Mouse (Mus musculus) left cerebral cortex, postnatal 14 days (tissue): Measurements from ENCODE around the gene Panx3. TPM values are rescaled to one million over a fixed set of nuclear protein-coding genes. Genes with fewer than 3 reads are reported as not detected.

ENCODE experiments used
- DNase-seq, 2 experiments: peaks; one replicate each; pipeline ENCODE4 v3.0.0; 2021 to 2022; ENCODE audit warnings: low spot score in 2 of 2, mixed read lengths in 1 of 2
- intact Hi-C: fragments of 180-260 bp; cut with DNase I; formaldehyde crosslinking; loops from one replicate; pipeline ENCODE4 v1.15.1; 2025
- long read RNA-seq, 2 experiments: library from polyadenylated mRNA; stranded (forward); transcript quantifications; one replicate each; pipeline ENCODE4 v2.0.0; 2021
- total RNA-seq, 2 experiments: library from RNA; stranded (reverse); gene quantifications; 2 replicates each; pipeline ENCODE4 v1.2.3; 2021

The Panx3 gene
- not detected for total RNA-seq
- long read RNA-seq, experiment 1: 0 reads
- long read RNA-seq, experiment 2: 0 reads

- intact Hi-C loops: no loop called here
- DNase-seq: no peak
These were observed at the start of gene Panx3 for GRCm38 (mm10) chr9:37669115-37669514. Gene Panx3, minus strand, starts transcription at chr9:37669235.

GRCm38 (mm10) chr9:37716150-37716549 lies 47.1 kb upstream of the Panx3 start, which contains the start of gene Olfr160:
Gene Olfr160, minus strand, starts transcription at chr9:37716250.
- intact Hi-C loops: no loop called here
- no peak for DNase-seq

GRCm38 (mm10) chr9:37689970-37690686 lies 21.1 kb upstream of the Panx3 start:
- no peak for DNase-seq
- intact Hi-C loops: loop anchor here (1.0 kb wide), 1 partner anchor 242 kb away; no protein-coding TSS in a partner anchor

GRCm38 (mm10) chr9:37687941-37688303 lies 18.9 kb upstream of the Panx3 start:
- intact Hi-C loops: no loop called here
- peak in 1 of 2 experiments; percentile 30 for DNase-seq

GRCm38 (mm10) chr9:37687288-37687940 lies 18.4 kb upstream of the Panx3 start:
- DNase-seq: peak; percentile 39 to 43
- intact Hi-C loops: no loop called here

DNA sequence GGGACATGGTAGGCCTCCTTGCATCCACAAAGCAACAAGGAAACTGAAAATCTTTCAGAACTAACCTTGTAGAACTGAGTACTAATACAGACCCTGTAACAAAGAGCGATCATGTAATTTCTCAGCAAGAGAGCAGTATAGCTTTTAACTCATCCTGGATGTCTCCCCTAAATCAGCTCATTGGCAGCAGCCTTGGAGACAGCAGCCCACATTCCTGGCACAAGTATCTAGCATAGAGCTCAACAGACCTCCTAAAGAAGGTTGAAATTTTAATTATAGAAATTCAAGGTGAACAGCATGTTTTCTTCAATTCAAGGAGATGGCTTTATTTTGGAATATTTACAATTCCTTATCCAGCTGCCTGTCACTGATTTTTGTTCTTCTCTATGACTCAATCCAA lies 12.1 kb upstream of the Panx3 start:
- DNase-seq: peak; percentile 29 to 43
- intact Hi-C loops: no loop called here

GRCm38 (mm10) chr9:37675287-37675686 lies 6.3 kb upstream of the Panx3 start:
- DNase-seq: peak; percentile 45 to 52
- intact Hi-C loops: loop anchor here (10.0 kb wide), 2 partner anchors 140 to 230 kb away; no protein-coding TSS in a partner anchor

GRCm38 (mm10) chr9:37670261-37670660 lies 1.2 kb upstream of the Panx3 start:
- intact Hi-C loops: loop anchor here (10.0 kb wide), 2 partner anchors 145 to 235 kb away; no protein-coding TSS in a partner anchor

GRCm38 (mm10) chr9:37669678-37670077 lies 643 bp upstream of the Panx3 start:
- DNase-seq: no peak
- intact Hi-C loops: loop anchor here (10.0 kb wide), 2 partner anchors 145 to 235 kb away; no protein-coding TSS in a partner anchor

More at GRCm38 (mm10) chr9:37670261-37670660, 1.2 kb upstream of the Panx3 start:
- DNase-seq: no peak

GRCm38 (mm10) chr9:37666045-37666444 lies 3.0 kb downstream of the Panx3 start:
- intact Hi-C loops: no loop called here

GRCm38 (mm10) chr9:37664604-37665003 lies 4.4 kb downstream of the Panx3 start:
- intact Hi-C loops: no loop called here
- no peak for DNase-seq

More at GRCm38 (mm10) chr9:37666045-37666444, 3.0 kb downstream of the Panx3 start:
- DNase-seq: no peak

- no peak for DNase-seq
- intact Hi-C loops: no loop called here
These were observed 5.8 kb downstream of the Panx3 start for GRCm38 (mm10) chr9:37663210-37663609.

GRCm38 (mm10) chr9:37659413-37659812 lies 9.6 kb downstream of the Panx3 start:
- no peak for DNase-seq
- intact Hi-C loops: no loop called here

- peak; percentile 57 to 75 for DNase-seq
- intact Hi-C loops: no loop called here
These were observed 12.0 kb downstream of the Panx3 start, which contains the start of gene Tbrg1 for GRCm38 (mm10) chr9:37656931-37657481. Gene Tbrg1, minus strand, starts transcription at chr9:37657312.

- intact Hi-C loops: no loop called here
- no peak for DNase-seq
These were observed 12.6 kb downstream of the Panx3 start for GRCm38 (mm10) chr9:37656439-37656881.

DNA sequence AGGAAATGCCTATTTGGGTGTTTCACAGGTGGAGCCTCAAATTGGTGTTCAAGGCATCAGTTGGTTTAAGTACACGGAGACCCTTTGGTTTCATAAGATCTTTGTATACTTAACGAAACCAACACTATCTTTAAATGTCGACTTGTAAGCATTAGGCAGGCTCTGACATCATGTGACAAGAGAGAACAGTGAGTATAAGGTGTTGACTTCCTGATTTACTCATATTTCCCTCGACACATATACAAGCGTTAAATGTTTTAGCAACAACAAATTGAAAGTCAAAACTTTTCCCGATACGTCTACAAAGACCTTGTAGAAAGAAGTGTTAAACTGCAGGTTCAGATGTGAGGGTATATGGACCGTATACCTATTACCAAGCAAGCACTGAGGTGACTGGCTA lies 13.1 kb downstream of the Panx3 start:
- intact Hi-C loops: no loop called here
- no peak for DNase-seq

- intact Hi-C loops: no loop called here
- DNase-seq: no peak
These were observed 15.2 kb downstream of the Panx3 start for GRCm38 (mm10) chr9:37653836-37654235.

DNA sequence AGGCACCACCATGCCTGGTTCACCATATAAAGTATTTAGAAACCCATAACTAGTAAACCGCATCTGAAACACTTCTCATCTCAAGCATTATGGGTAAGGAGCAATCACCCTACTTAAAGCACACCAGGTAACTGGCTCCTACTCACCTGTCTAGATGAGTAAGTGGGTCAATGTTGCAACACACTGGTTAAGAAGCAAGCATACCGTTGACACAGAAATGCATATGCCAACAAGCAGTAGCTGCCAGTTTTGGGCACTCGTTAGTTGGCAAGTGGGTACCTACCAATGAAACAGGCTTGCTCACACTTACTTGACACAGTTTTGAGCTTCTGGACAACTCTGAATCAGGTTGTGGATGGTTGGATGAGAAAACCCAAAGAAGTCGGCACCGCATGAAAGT lies 18.4 kb downstream of the Panx3 start:
- intact Hi-C loops: no loop called here
- no peak for DNase-seq

DNA sequence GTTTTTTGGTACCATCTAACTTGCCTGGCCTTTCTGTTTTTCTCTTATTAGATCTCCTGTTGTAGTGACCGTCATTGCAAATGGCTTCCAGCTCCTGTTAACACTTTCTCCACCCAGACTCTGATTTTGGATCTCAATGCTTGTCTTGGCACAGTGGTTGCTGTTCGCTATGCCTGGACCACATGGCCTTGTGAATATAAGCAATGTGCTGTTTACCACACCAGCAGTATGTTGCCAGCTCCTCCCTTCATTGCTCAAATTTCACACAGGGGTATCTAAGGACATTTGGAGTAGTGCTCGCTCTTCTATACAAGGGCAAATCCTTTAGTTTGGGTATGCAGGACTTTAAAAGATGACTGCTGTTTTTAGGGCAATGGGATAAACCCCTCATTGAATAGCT lies 22.8 kb downstream of the Panx3 start:
- no peak for DNase-seq
- intact Hi-C loops: no loop called here

DNA sequence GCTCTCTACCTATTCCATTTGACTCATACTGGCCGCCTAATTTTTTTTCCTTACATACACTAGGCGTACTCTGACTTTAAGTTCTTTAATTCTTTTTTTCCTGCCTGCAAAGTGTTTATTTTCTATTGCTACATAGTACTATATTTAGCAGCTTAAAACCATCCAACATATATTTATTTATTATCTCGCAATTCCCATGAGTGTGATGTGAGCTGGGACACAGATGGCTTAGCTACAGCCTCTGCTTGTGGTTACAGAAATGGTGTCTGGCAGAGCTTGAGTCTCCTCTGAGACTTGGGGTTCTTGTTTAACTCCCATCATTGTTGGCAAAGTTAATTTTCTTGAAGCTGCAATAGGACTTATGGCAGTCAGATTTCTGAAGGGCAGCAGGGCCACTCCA lies 30.3 kb downstream of the Panx3 start:
- DNase-seq: no peak
- intact Hi-C loops: no loop called here
